In genomic region chr15:97788821-97789220, GRCm38 (mm10) we compare ENCODE assay signal across 8 mouse cellular contexts. TPM values are rescaled to one million over a fixed set of nuclear protein-coding genes. Genes with fewer than 3 reads are reported as not detected.
DNase-seq lines count a peak whose midpoint lies in the region; ATAC-seq lines count a peak whose summit lies in the region.

No protein-coding gene starts in this region.

- 0 out of 2 replicates have a peak overlapping the region, but pooled peaks have one; percentile 2 for H3K9ac ChIP-seq in kidney, embryonic 15.5 days

- H3K4me3 ChIP-seq in kidney, embryonic 15.5 days (replicated peaks): no peak overlapping the region

- peak overlapping the region; percentile 14 for H3K27ac ChIP-seq in kidney, embryonic 15.5 days

- no peak for ATAC-seq in kidney, embryonic 15.5 days (replicated peaks; ENCODE audit: low FRiP score)

- no peaks in the 10 kb centered on the region for H3K9me3 ChIP-seq in kidney, embryonic 15.5 days (replicated peaks)

- DNase-seq in kidney, adult 9 months: peak; percentile 63
- DNase-seq in kidney, postnatal 14 days: no peak
- peak; percentile 70 for DNase-seq in adrenal gland, postnatal 14 days
- peak; percentile 85 to 90 for DNase-seq in cerebellum, postnatal 10 days
- peak; percentile 37 for DNase-seq in lung, postnatal 10 days
- no peak for DNase-seq in thymus, adult 18-20 months
- no peak for DNase-seq in testis, postnatal 10 days (ENCODE audit: low spot score)

- H3K4me2 ChIP-seq in kidney, embryonic 15.5 days: no peak overlapping the region

- peaks cover 46% of the 10 kb centered on the region for H3K4me1 ChIP-seq in kidney, embryonic 15.5 days

- peaks cover 6% of the 10 kb centered on the region; the same call in 1 of the 2 replicates for H3K27me3 ChIP-seq in kidney, embryonic 15.5 days

- peaks cover 33% of the 10 kb centered on the region for H3K36me3 ChIP-seq in kidney, embryonic 15.5 days

- 46% methylated on average over 6 of the region's 6 CpGs for WGBS in kidney, embryonic 15.5 days

RNA-seq across cellular contexts. Expression of gene Slc48a1, which starts 10.5 kb away (rescaled TPM):
- total RNA-seq in adrenal gland, postnatal 14 days (2021): 68.8 and 76.9 TPM in 2 replicates
- polyA plus RNA-seq in kidney, embryonic 15.5 days (2015; fragmentation: Nextera tagmentation; extraction: Ambion mirVana): 57.5 and 58.8 TPM in 2 replicates

RNA-seq across cellular contexts. Expression of gene Rapgef3, which starts 21.0 kb away (rescaled TPM):
- 22.2 and 24.9 TPM in 2 replicates for total RNA-seq in adrenal gland, postnatal 14 days (2021)
- 23.0 and 29.7 TPM in 2 replicates for polyA plus RNA-seq in kidney, embryonic 15.5 days (2015; fragmentation: Nextera tagmentation; extraction: Ambion mirVana)

RNA-seq across cellular contexts. Expression of gene Hdac7, which starts 55.5 kb away (rescaled TPM):
- 60.1 and 75.8 TPM in 2 replicates for total RNA-seq in adrenal gland, postnatal 14 days (2021)
- 29.9 and 35.2 TPM in 2 replicates for polyA plus RNA-seq in kidney, embryonic 15.5 days (2015; fragmentation: Nextera tagmentation; extraction: Ambion mirVana)

RNA-seq across cellular contexts. Expression of gene Endou, which starts 57.7 kb away (rescaled TPM):
- total RNA-seq in adrenal gland, postnatal 14 days (2021): 0.90 and 1.1 TPM in 2 replicates
- polyA plus RNA-seq in kidney, embryonic 15.5 days (2015; fragmentation: Nextera tagmentation; extraction: Ambion mirVana): 0.36 and 0.85 TPM in 2 replicates

Comparison
In these comparisons a context has a peak if more than half of its experiments do, and no peak if none do; other contexts are left out.
1. DNase-seq: peak in kidney, adult 9 months (single experiment), adrenal gland, postnatal 14 days (single experiment), cerebellum, postnatal 10 days (2 of 2) and lung, postnatal 10 days (single experiment); none in kidney, postnatal 14 days (single experiment), thymus, adult 18-20 months (0 of 2) and testis, postnatal 10 days (single experiment).